Mouse (Mus musculus): ENCODE data around the gene Strc.
A peak's percentile ranks its signal among the peaks of the same experiment; 100 is the strongest.

The Strc gene

GRCm38 (mm10) chr2:121354820-121355592 is 32.0 kb downstream of the Strc start, which contains the start of gene Ppip5k1:
Gene Ppip5k1, minus strand, starts transcription at chr2:121355396.
- peak; percentile 98 for DNase-seq (ENCODE audit: low read depth, low spot score)

- no peak for DNase-seq (ENCODE audit: low read depth, low spot score)
These were observed 32.6 kb downstream of the Strc start for GRCm38 (mm10) chr2:121354378-121354777.

DNA sequence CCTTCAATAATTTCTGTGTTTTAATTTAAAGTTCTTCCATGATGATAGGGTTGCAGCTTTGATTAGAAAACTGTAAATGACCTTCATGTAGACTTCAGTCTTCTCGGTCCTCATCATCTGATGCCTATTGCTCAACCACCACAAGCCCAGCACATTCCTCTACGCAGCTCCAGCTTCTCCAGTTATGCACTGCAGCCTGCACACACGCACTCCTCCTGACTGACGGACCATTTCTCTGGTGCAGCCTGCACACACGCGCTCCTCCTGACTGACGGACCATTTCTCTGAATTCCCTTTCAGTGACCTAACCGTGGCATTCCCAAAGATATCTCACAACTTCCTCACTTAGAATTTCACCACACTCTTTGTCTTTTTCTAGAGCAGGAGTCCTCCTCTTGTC is 33.8 kb downstream of the Strc start:
- DNase-seq (ENCODE audit: low read depth, low spot score), result no peak

GRCm38 (mm10) chr2:121339057-121339456 is 47.9 kb downstream of the Strc start:
- peak; percentile 51 for DNase-seq (ENCODE audit: low read depth, low spot score)

DNA sequence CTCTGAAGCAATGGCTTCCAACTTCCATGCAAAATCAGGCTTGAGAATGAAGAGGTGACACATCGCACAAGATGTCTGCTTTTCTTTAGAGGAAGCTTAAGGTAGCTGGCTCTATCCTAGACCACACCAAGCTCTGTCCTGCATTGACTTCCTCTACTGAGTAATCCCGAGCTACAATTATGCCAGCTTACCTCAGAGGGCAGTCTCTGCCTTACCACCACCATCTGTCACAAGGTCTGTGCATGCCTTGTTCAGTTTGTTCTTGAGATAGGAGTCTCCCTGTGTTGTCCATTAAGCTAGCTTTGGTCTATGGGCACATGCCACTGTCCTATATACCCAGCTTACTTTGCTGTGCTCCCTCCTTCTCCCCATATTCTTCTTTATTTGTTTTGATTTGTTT is 57.5 kb downstream of the Strc start:
- no peak for DNase-seq (ENCODE audit: low read depth, low spot score)

DNA sequence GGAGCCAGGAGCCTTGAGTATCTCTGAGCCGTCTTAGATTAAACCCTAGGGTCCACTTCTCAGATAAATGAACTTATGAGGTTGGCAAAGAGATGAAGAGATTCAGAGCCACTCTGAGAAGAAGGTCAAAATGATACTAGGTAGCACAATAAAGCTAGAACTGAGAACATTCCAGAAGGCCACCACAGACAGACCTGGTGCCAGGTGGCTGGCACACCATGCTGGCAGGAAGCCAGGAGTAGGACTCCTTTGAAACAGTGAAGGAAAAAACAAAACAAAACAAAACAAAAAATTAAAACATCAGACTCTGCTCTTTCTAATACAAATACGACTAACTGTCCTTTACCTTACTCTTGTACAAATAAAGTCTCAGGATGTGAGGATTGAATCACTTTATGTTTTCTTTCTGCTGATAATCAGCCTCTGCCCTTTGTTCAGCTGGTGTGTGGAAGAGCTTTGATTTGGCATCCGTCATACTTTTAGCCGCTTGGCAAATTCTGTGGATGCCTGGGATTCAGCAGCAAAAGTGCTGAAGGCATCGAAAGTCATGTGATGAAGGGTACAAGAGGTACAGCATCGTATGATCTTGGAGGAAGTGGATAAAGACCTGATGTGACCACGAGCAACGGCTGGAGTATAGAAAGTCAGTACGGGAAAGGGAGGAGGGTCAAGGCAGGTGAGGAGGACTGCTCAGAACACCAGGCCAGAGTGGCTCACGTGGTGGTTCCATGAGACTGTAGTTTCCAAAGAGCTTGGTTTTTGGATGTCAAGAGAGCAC is 63.1 kb downstream of the Strc start:
- no peak for DNase-seq (ENCODE audit: low read depth, low spot score)

DNA sequence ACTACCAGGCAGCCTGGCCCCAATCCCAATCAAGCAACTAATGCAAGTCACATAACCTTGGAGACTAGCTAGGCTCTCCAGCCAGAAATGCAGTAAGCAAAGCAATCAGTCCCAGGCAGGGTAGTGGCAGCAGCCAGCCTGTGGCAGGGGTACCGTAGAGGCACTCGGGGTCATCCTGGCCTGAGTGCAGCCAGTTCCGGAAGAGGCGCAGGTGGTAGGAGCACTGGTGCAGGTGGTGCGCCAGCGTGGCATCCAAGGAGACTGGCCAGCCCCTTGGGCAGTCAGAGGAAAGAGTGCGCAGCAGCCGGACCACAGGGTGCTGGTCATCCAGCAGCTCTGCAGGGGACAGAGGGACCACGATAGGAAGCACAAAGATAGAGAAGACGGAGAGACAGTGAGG is 63.9 kb downstream of the Strc start:
- no peak for DNase-seq (ENCODE audit: low read depth, low spot score)

DNA sequence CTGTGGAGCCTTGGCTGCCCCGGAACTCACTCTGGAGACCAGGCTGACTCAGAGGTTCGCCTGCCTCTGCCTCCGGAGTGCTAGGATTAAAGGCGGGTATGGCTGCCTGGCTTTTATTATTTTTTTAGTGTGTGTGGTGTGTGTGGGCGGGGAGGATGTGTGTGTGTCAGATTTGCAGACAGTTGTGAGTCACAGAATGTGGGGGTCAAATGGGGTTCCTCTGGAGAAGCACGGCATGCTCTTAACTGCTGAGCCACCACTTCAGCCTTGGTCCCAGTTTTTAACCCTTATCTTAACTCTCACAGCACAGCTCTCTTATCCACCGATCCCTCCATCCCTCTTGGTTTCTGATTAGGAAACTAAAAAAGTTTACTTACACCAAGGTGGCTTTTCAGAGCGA is 70.7 kb downstream of the Strc start:
- DNase-seq (ENCODE audit: low read depth, low spot score), result no peak
